Mouse (Mus musculus) left cerebral cortex, postnatal 36 days (tissue): ENCODE data around the gene Atp8b5. TPM values are rescaled to one million over a fixed set of nuclear protein-coding genes. Genes with fewer than 3 reads are reported as not detected.

Source experiments
- total RNA-seq, 2 experiments: library from RNA; stranded (reverse); gene quantifications; 2 replicates each; pipeline ENCODE4 v1.2.3; 2021

Atp8b5 gene
- total RNA-seq, 2 experiments from 2014 or later, result 0.20 TPM; not detected in 1

Other genes with a start within 250 kb of the Atp8b5 start
- 10 to 100 TPM; 30.4 to 37.5 TPM for gene Pigo, start 241.3 kb upstream of the Atp8b5 start, total RNA-seq
- gene Stoml2, start 235.4 kb upstream of the Atp8b5 start, total RNA-seq, result 100 to 1,000 TPM; 107 to 121 TPM
- gene Fam214b, start 220.9 kb upstream of the Atp8b5 start, total RNA-seq, result 10 to 100 TPM; 34.8 to 43.0 TPM
- 10 to 100 TPM; 50.5 to 71.9 TPM for gene Unc13b, start 208.2 kb upstream of the Atp8b5 start, total RNA-seq
- 100 to 1,000 TPM; 135 TPM for gene Rusc2, start 114.8 kb downstream of the Atp8b5 start, total RNA-seq
- 1 to 10 TPM in 1 of 2 experiments, under 1 TPM in 1; 0.69 to 1.4 TPM for gene Fam166b, start 162.0 kb downstream of the Atp8b5 start, total RNA-seq
- gene Tesk1, start 174.8 kb downstream of the Atp8b5 start, total RNA-seq, result 10 to 100 TPM; 87.8 to 92.9 TPM
- gene Cd72, start 187.5 kb downstream of the Atp8b5 start, total RNA-seq, result 1 to 10 TPM in 1 of 2 experiments, under 1 TPM in 1; 0.59 to 1.2 TPM
- gene Sit1, start 216.6 kb downstream of the Atp8b5 start, total RNA-seq, result not detected
- gene Ccdc107, start 225.7 kb downstream of the Atp8b5 start, total RNA-seq, result 10 to 100 TPM; 25.5 to 25.9 TPM
- under 1 TPM; 0.70 to 0.79 TPM for gene Arhgef39, start 232.5 kb downstream of the Atp8b5 start, total RNA-seq
- gene Car9, start 239.8 kb downstream of the Atp8b5 start, total RNA-seq, result 1 to 10 TPM in 1 of 2 experiments, under 1 TPM in 1; 0.54 to 1.1 TPM